Mouse (Mus musculus) heart, adult 8-10 months (tissue): ENCODE measurements around the gene Nacad. TPM values are rescaled to one million over a fixed set of nuclear protein-coding genes. Genes with fewer than 3 reads are reported as not detected.
"Not testable (repeated sequence)": the region's sequence is repeated elsewhere in the genome, so short reads cannot be mapped to it uniquely, and the experiment has no call there.

Source experiments
- DNase-seq: peaks from one replicate; pipeline ENCODE4 v3.0.0; 2022; ENCODE audit warnings: low spot score
- total RNA-seq, 4 experiments: library from RNA; stranded (reverse); gene quantifications; 2 replicates each; pipeline ENCODE4 v1.2.4; 2022

Nacad gene
- under 1 TPM; 0.22 to 0.65 (median 0.50) TPM for total RNA-seq

DNA sequence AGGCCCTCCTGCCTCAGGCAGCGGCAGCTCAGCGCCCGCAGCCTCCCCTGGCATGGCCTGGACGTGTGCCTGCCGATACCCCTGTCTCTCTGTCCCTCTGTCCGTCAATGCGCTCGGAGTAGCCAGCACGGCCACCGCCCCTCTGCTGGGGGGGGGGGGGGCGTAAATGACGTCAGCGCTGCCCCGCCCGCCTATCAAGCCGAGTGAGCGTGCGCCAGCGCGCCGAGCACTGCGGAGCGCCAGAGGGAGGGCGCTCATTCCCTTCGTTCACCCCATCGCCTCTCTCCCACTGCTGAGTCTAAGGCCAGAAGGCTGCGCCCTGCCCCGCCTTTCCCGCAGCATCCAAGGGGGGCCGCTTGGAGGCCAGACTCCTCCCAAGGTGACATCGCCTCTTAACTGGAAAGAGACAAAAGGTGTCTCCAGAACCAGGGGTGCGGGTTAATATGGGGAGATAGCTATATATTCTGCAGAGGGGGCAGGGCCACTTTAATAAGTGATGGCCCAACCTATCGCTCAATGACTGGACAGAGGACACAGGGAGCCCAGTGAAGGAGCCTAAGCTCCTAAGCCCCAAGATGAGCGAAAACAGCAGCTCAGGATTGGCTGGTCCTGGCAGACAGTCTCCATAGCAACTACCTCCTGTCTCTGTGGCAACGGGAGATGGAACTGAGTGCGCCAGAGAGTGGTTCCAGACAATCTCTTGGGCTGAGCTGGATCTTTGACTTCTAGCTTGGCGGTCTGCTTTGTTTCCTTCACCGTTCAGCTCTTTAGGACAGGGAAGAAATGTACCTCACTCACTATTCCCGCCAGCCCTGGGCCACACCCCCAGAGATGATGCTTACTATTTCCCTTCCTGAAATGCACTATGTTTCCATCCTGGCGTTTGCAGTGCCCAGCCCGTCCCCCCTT, at the start of gene Nacad:
TSS of gene Nacad (minus strand) at position 563 of the 909 bp plus-strand sequence.
- DNase-seq: no peak

DNA sequence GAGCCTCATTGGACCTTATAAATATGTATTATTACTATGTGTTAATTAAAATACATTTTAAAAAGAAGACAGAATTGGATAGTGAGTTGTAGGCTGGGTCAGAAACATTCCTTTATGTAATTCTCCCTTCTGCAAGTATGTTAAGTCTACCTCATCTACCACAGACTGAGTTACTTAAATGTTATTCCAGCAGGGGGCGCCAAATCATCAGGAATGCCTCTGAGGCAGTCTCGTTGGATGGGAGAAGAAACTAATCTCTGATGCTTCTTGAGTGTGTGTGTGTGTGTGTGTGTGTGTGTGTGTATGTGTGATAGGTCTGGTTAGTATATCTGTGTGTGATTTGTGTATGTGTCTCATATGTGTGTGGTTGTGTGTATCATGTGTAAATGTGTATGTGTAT, 49.0 kb upstream of the Nacad start:
- peak; percentile 84 for DNase-seq

DNA sequence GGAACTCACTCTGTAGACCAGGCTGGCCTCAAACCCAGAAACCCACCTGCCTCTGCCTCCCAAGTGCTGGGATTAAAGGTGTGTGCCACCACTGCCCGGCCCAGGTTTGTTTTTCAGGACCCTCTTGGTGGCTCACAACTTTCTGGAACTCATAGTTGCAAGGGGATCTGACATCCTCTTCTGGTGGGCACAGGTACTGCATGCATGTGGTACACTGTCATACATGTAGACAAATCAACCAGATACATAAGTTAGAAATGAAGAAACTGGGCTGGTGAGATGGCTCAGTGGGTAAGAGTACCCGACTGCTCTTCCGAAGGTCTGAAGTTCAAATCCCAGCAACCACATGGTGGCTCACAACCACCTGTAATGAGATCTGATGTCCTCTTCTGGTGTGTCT, 47.1 kb upstream of the Nacad start:
- not testable (repeated sequence) for DNase-seq

DNA sequence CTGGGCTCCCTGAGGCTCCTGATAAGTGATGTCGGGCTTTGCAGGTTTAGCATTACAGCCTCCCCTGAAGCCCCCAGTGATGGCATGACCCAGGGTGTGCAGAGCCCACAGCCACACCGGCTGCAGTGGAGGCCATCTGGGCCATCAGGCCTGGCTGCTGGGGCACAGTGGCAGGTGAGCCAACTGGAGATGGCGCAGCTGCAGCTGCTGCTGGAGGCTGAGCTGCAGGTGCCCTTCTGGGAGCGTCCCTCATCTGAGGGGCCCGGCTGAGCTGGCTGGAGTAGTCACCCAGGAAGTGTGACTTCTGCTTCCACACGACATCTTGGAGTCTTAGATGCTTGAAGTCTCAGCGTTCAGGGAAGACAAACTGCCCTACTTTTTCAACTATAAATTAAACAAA, 44.7 kb upstream of the Nacad start:
- no peak for DNase-seq

DNA sequence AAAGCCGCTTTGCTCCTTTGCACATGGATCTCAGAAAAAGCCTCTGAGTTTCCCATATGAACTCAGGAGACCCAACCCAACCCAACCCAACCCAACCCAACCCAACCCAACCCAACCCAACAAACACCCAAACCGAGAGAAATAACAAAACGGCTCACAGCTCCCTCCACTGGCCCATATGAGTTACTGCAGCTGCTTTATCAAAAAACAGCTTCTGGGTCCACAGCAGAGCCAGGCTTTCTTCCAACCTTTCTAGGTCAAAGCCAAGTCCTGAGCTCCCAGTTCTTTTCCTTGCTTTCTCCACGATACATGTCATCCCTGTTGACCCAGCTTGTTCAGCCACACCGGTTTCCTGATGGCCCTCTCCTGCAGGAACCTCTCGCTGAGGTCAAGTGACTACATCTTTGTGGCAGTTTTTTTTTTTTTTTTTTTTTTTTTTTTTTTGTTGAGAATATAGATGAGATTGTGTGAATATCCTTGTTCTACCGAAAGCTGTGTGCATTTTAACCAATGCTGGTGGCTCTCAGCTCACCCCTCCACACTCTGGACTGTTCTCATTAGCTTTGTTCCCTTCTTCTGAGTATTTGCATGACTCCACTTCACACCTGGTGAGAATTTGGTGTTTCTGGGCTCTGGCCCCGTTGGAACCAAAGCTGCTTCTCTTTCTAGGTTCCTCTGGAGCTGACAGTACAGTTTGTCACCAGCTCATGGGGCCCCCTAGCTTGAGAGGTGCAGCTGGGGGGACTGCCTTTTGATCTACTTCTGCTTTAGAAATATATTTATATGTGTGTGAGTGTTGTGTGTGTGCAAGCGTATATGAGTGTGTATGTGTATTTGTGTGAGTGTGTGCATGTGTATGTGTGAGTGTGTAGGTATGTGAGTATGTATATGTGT, 42.2 kb upstream of the Nacad start:
- DNase-seq: no peak

DNA sequence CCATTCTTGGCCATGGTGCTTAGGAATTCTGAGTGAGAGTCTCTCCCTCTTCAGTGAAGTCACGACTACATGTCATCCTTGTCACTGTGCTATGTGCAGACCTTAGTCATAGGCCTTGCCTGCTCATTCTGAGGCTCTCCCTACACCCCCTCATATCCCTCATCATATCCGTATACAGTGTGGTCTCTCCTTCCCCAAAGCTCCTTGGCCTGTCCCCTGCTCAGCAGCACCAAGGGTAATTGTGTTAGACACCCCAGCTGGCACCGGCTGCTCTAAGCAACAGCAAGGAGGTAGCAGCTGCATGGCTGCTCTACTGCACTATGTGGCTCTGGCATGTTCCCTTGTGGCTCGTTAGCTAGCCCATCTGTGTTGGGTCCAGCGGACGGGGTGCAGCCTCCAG, 38.7 kb upstream of the Nacad start:
- DNase-seq: no peak

DNA sequence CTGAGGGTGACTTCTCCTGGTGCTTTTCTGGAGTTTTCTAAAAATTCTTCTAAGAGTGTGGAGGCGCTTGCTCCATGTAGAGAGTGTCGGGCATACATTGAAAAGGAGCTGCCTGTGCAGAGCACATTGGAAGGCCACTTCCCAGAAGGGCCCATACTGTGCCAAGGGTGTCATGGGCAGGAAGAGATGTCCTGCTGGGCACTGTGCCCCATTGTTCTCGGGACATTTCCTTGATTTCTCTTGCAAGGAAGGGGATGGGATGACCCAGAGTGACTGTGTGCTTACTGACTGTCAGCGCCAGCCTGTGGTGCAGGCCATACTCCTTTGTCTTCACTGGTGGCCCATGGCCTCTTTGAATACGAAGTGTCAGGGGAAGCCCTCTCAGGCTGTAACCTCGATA, 33.2 kb upstream of the Nacad start:
- no peak for DNase-seq

DNA sequence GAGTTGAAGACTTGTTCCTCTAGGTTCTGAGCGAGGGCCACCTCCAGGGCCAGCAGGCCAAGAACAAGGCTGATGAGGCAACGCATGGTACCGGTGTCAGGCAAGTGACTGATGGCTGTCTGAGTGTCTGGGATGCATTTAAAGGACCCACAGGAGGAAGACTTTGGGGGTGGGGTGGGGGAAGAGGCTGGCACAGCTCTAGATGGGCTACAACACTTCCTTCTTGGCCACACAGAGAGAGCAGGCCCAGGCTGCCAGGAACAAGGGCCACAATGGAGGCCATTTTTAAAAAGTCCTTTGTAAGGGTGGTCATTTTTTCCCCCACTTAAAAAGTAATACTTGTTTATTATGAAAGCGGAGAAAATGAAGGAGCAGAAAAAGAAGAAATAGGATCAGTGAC, 32.7 kb upstream of the Nacad start, which contains the start of gene Wap:
TSS of gene Wap (minus strand) at position 101 of the 400 bp plus-strand sequence.
- DNase-seq: no peak

DNA sequence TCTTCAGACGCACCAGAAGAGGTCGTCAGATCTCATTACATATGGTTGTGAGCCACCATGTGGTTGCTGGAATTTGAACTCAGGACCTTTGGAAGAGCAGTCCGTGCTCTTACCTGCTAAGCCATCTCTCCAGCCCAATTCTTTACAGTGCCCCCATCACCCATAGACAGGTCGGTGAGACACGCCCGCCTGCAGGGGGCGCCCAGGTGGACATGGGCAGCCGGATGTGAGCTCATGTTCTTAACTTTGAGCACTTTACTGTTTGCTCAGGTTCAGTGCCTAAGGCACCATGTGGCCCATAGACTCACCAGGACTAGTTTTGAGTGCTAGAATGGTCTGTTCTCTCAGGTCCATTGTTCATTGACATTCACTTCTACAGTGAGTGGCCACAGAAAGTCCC, 30.3 kb upstream of the Nacad start:
- DNase-seq: no peak

DNA sequence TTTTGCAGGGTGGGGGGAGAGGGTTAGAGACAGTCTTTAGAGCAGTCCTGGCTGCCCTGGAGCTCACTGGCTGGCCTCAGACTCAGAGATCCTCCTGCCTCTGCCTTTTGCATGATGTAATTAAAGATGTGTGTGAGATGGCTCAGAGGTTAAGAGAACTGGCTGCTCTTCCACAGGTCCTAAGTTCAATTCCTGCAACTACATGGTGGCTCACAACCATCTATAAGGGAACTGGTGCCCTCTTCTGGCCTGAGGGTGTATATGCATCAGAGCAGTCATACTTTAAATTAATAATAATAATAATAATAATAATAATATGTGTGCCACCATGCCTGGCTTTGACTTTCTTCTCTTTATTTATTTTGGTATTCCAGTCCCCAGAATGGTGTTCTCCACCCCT, 23.8 kb upstream of the Nacad start:
- no peak for DNase-seq

DNA sequence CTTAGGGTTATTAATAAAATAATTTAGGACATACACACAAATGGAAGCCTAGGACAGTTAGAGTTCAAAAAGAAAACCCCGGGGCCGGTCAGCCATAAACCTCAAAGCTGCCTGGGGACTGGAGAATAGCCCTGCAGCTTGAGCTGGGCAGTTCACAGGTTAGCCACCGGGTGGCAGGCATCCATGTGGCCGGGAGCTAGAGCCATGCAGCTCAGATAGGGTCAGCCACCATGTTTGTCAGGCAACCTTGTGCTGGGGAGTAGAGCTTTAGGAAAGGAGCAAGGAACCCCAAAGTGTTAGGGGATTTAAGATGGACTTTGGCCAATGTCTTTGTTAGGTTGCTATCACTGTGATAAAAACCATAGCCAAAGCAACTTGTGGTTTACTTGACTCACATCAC, 22.7 kb upstream of the Nacad start:
- DNase-seq: no peak

DNA sequence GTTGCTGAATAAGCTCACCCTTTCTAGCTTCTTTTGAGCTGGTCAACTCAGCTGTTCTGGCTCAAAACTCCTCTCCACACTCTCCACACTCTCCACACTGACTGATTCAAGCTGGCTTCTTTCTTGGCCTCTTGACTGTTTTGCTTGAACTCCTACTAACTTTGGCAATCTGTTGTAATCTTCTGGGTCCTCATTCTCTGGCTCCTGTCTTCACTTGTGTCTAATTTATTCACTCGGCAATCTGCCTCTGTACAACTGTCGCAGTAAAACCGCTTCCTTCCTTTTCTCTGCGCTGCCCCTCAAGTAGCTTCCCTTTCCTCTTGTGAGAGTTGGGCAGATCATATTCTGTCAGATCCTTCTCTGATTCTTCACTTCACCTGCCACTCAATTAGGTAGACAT, 21.9 kb upstream of the Nacad start:
- peak; percentile 21 for DNase-seq

DNA sequence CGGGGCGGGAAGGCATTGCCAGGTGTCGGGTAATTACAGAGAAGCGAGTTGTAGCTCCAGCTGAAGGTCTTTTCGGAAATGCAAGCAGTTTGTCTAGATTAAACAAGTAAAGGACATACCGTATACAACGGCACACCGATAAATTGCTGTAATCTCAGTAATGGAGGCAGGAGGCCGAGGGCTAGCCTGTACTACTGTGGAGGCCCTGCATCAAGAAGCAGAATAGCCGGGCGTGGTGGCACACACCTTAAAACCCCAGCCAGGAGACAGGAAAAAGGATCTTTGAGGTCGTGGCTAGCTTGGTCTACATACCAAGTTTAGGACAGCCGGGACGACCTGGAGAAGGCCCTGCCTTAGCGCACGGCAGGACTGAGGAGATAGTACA, 20.5 kb upstream of the Nacad start:
- DNase-seq: no peak

DNA sequence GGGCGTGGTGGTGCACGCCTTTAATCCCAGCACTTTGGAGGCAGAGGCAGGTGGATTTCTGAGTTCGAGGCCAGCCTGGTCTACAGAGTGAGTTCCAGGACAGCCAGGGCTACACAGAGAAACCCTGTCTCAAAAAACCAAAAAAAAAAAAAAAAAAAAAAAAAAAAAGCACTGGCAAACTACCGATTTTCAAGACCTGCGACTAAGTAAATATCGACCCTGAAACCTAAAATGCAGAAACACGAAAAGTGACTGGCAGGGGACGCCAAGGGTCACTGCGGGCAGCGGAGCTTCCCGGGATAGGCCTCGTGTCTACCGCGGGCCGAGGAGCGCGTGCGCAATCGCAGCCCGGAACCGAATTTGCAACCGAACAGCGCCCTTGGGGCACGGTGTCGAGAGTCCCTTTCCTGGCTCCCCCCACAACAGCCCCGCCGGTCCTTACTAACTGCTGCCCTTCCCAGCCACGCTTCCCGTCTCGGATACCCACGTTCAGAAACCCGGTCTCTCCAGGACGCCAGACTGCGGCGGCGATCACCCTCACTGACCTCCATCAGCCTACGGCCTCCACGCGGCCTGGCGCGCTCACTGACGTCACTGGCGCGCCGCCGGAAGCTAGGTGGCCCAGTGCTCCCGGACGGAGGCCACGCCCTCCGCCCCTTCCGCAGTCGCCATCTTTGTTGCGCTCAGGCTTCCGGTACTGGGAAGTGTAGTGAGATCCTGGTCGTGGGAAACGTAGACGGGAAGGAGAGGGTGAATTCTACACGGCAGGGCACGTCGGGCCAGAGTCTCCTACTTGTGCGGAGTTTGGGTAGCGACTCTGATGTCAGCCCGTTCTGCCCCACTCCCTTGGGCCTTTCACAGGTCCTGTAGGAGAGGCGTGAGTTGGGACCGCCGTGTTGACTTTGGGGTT, 19.9 kb upstream of the Nacad start, which contains the start of gene Tbrg4:
TSS of gene Tbrg4 (minus strand) at position 590 of the 910 bp plus-strand sequence.
- peak; percentile 92 for DNase-seq

DNA sequence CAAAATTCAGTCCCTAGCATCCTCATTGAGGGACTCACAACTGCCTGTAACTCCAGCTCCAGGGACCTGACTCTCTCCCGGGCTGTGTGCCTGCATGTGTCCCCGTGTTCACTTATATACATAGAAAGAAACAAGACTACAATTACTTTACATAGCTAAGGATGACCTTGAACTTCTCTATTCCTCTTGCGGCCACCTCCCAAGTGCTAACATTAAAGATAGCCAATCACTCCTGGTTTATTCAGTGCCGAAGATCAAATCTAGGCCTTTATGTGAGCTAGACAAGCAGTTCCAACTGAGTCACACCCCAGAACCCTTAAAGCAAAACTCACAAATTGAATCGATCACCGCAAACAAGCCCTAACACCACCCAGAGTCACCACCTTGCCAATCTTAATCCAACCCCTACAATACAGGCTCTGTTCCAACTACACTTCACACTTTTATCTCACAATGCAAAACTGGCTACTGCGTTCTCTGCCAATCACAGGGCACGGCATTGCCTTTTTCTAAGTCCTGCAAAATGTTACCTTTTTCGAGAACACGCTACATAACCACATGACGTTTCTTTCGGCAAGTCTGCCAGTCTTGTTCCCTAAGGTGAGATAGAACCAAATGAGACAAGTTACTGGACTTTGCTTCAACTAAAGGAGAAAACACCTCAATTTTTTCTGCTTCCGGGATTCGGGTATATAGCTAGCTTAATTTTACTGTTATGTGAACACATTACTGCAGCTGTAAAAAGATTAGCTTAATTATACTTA, 18.9 kb upstream of the Nacad start:
- DNase-seq: no peak

DNA sequence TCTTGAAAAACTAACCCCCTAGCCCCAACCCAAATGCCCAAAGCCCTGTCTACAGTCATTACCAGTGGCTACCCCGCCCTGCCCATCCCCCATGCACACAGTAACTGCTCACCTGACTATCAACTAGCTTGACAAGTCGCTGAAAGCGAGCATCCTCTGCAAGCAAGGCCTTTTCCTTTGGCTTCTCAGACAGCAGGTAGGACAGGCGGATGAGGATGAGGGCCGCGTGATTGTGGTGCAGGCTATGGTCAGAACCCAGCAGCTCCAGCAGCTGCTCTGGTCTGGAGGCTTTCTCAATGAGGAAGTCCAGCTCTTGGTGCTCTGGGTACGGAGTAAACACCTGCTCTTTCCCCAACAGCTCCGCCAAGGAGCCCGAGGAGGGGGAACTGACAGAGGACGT, 17.9 kb upstream of the Nacad start:
- no peak for DNase-seq

DNA sequence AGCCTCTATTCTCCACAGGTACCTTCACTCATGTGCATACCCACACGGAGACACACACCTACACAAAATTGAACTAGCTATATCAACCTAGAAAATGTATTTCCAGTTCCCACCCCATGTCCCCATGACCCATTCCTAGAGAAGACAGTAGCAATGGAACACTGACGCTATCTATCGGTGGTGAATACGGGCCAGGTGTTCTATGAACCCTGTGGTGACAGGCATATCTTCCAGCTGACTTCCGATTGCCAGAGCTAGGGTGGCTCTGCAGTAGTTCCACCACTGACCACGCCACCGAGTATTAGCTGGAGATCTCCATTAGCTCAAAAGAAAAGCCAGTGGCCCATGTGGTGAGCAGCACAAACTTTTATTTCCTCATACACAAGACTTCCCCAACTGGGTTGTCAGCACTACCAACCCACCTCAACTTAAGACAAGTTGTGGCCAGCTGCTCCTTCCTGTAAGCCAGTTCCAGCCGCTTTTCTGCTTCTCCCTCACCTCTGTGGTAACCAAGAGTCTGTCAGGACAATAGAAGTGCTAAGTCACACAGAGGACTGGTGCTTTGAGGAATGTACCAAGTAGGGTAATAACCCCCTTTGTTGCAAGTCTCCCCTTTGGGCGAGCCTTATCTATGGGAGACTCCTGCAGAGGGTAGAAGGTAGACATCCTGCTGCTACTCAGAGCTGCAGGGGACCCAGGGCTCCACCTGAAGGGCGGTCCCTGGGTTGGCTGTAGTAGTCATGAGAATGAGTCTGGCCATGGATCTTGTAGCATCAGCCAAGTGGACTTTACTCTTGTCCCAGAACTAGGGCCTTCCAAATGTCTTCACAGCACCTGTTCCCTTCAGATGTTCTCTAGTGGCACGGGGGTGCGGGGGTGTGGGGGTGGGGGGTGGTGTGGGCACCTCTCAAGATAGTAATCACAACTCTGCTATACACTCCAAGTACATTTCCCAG, 9.7 kb upstream of the Nacad start:
- no peak for DNase-seq

DNA sequence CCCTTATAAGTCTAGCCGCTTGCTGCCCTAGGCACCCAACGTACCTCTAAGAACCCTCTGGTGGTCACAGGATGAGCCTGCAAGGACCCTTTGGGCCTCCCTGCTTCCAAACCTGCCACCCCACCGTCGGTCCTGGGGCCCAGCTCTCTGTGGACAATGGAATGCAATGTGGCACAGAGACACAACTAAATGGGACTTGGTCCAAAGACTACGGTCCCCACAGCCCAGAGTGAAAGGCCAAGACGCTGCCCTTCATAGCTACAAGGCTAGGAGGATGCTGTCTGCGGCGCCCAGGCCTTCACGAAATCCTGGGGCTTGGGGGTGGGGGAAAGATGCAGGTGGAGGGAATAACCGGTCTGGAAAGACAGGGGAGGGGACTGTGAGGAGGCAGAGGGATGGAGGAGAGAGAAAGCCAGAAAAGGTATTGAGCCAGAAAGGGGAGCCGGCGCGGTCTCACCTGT, 802 bp downstream of the Nacad start:
- no peak for DNase-seq

DNA sequence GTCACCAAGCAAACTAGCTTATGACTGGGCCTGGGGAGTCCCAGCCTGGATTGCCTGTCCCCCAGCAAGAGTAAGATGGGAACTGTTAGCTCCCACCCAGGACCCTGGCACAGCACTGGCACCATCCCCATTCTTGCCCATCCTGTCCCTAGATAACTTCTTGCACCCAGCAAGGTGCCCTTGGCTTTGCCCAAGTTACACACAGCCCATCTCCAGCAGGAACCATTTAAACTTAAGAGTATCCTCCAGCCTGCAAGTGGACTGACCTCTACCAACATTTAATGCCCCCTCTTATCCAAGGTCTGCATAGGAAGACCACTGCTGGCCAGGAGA, 1.3 kb downstream of the Nacad start:
- DNase-seq: no peak
